Mouse (Mus musculus) hindlimb bud, embryonic 11.5 days (tissue): ENCODE results near the gene Ntn4.

ENCODE experiments used
- DNase-seq: peaks from one replicate; pipeline ENCODE4 v3.0.0-alpha.2; 2012; ENCODE audit warnings: low read depth, low spot score; ENCODE audit errors: extremely low spot score

Ntn4 gene

DNA sequence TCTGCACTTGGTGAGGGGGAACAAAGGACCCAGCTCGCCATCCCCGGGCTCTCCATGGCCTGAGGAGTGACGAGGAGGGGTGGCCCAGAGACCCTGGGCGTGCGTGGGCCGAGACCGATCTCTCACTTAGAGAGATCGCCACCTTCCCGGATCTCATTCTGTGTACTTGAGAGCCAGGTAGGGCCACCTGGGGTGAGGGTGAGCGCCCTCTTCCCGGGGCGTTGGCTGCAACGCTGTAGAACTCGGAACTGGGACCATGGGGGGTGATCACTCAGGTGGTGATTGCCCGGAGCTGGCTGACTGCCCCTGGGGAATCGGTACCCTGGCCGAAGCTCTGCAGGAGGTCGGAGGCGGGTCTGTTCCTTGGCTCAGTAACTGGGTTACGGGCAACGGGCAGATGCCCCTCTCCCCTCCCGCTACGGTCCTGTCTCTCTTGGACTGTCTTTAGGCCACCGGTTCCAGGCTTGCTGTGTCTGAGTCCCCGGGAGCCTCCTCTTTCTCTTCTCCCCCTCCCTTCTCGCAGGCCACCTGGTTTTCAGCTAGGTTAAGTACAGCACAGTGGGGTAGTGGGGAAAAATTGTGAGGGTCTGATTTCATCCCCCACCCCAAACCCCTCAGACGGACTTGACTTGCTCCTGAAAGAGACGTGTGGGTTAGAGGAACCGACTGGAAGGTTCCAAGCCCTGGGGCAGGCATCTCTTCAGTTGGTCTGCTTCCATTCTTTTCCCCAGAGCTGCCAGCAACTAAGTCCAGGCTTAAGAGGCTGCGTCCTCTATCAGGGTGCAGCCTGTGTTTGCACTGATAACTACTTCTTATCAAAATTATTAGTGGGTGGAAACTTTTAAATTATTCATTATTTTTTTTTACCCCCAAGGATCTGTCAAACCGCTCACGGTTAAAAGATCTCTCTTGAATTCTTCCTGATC is 1.6 kb downstream of the Ntn4 start:
- no peak for DNase-seq

DNA sequence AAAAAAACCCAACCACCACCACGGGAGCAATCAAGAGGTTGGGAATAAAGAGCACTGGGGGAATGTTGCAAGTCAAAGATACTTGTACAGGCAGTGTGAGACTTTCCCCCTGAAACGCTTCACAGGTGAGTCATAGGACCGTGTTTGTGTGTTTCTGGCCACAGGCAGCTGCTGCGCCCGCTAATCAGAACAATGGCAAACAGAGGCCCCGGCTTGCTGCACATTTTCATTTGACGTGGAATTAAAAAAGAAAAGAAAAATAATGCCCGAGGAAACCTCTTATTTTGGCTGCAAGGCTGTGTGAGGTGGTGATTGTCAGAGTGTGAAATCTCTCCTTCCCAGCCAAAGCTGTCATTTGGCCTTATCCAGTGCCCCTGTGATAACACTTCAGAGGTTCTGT is 2.4 kb downstream of the Ntn4 start:
- DNase-seq: no peak

DNA sequence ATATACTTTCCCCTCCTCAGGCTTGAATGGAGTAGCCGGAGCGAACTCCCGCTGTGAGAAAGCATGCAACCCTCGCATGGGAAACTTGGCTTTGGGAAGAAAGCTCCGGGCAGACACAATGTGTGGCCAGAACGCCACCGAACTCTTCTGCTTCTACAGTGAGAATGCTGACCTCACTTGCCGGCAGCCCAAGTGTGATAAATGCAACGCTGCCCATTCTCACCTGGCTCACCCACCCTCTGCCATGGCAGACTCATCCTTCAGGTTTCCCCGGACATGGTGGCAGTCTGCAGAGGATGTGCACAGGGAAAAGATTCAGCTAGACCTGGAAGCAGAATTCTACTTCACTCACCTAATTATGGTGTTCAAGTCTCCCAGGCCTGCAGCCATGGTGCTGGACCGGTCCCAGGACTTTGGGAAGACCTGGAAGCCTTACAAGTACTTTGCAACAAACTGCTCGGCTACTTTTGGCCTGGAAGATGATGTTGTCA is 4.0 kb downstream of the Ntn4 start:
- DNase-seq: no peak

DNA sequence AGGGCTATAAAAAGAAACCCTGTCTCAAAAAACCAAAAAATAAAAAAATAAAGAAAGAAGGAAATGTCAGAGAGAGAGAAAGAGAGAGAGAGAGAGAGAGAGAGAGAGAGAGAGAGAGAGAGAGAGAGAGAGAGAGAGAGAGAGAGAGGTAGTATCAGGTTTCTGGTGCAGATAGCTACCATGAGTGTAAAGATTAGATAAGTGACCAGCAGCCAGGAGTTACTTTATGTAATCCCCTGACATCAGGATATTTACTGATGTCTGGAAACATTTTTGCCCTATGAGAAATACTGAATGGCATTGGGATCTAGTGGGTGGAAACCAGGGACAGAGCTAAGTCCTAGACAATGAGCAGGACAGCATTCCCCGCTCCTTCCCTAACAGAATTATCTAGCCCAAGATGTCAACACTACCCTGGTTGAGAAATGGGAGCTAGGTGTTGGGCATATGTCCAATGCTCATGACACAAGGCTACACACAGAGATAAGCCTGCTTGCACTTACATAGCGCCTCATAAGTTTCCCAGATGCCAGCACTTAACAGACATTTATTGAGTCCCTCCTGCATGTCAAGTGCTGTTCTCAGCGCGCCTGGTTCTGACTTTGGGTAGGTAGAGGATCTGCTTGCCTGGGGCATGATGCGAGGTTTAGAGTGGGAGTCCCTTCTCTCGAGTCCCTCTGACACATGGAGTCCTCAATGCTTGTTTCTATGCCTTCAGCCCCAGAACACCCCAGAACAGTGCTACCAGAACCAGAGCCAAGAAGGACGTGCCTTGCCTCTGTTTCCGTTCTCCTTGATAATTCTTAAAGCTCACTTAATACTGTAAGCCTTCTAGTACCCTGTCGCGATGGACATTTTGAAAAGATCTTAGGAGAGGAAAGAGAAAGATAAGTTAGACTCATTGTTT is 7.4 kb downstream of the Ntn4 start:
- DNase-seq: no peak

DNA sequence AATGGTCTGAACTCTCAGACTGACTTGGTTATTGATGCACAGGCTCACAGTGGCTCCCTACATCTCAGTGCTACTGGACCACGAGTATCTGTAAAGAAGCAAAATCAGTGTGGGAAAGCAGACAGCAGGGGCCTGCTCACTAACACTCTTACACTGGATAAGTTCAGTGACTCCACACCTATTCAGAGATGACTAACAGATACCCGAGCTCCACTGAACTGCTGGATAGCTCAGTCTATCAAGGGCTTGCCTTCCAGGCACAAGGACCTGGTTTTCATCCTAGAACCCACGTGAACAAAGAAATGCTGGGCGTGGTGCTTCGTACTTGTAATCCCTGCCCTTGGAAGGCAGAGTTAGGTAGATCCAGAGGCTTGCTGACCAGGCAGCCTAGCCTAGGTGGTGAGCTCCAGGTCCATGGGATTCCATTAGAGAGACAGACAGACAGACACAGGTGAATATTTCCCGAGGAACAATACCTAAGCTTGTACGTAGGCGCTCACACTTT is 8.2 kb downstream of the Ntn4 start:
- no peak for DNase-seq

DNA sequence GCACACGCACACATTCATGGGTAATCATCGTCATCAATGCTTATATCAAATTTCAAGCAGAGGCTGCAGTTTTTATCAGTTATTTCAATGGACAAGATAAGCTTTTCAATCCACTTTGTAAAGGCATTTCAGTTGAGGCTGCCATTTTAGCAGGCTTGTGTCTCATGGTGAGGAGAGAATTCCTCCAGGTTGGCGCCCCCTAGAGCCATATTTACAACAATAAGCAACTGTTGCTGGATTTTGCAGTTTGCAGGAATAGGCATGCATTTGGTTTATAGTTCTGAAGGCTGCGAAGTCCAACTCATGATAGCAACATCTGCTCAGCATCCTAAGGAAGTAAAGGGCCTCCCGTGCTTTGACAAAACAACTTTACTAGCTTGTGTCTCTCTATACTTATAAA is 8.6 kb downstream of the Ntn4 start:
- DNase-seq: no peak

DNA sequence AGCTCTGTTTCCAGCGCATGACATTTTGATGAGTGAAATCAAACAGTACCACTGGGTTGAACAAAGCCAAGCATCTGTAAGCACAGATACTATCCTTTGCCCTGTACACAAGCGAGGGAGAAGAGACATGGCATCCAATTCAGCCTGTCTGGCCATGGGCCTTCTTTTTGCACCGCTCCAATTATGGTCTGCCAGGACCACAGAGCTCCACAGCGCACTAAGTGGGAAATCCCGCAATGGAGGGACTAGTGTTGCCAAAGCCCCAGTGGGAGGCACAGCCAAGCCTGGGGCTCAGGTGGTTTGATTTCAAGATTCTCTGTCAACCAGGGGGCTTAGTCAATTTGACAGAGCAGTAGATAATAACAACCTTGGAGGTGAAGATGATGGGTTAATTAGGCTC is 9.1 kb downstream of the Ntn4 start:
- no peak for DNase-seq

DNA sequence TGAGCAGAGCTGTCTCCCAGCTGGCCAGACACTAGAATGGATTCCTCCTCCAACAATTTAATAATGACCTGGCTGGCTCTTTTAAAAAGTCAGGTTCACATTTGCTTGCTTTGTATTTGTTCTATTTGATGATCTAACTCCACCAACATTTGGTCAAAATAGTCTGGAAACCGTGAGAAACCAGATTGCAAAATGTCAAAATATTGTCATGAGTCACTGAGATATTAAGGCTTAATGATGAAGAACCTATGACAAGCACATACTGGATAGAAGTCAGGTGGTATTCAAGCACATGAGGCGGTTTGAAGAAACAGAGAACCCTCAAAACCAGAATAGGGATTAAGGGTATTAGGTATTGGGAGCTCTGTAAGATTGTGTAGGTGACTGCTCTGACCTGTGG is 12.8 kb downstream of the Ntn4 start:
- DNase-seq: no peak

DNA sequence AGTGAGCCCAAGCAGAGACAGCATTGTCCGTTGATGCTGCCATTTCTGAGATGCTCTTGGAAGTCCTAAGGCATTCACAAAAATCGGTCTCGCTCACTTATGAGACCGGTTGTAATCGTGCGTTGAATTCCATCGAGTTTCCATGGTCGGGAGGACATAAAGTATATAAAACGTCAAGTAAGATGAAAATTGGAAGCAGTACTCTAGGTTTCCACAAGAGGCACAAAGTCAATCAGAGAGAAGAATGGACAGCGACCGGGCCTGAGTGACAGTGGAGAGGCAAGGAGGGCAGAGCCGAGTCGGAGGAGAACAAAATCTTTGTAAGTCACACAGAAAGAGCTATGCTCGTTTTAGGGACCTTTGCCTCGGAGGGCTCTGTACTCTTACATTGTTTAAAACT is 14.9 kb downstream of the Ntn4 start:
- DNase-seq: no peak

DNA sequence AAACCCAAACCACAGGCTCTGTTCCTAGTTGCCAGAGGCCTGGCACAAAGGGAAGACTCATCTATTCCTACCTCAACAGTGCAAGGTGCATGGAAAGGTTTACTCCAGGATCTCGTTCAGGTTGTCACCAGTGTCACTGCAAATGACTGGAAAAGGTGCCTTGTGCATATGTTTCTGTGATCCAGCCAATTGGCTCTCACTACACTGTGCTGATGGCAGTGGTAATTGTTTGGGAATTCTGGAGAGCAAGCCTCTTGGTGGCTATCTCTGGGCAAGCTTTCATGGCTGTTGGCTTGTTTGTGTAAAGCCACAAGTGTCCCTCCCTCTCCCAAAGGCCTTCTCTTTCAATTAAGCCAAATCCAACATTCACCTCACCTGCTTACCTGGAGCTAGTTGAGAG is 19.3 kb downstream of the Ntn4 start:
- DNase-seq: no peak

DNA sequence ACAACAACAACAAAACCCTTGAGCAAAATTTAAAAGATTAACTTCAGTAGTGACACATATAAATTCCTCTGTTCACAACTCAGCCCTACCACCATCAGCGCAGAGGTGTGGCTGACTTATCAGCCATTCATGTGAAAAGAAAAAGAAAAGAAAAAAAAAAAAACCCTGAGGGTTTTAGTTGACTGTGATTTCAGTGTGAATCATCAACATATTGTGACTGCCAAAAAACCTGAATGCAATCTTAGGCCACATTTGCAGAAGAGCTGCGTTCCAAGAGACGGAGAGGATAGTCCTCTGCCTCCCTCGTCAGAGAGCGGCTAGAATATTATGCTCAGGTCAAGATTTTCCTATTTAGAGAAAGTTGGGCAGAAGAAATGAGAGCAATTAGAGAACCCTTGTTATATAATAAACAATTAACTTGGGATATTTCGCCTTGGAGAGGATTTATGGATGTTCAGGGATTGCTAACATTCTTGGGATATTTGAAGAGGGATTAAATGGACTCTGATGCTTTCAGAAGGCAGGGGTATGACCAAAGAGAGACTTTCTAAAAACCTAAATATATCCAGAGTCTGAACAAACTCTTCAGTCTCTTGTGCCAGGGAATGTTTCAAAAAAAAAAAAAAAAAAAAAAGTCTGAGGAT is 21.0 kb downstream of the Ntn4 start:
- DNase-seq: no peak

DNA sequence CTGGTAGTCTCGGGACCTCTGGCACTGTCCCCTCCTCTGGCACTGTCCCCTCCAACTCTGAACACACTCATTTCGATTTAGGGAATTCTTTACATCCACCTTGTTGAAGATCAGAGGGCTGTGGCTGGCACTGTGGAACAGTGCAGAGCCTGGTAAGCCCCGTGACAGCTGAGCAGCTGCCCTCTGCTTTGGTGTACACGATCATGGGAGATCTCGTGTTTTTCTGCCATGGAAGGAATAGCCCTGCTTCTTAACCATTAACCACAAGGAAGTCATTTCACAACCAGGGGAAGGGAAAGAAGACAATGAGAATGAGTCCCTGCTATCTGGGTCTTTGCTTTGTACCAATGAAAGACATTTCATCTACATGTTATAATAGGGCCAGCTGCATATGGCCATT is 21.5 kb downstream of the Ntn4 start:
- DNase-seq: no peak

DNA sequence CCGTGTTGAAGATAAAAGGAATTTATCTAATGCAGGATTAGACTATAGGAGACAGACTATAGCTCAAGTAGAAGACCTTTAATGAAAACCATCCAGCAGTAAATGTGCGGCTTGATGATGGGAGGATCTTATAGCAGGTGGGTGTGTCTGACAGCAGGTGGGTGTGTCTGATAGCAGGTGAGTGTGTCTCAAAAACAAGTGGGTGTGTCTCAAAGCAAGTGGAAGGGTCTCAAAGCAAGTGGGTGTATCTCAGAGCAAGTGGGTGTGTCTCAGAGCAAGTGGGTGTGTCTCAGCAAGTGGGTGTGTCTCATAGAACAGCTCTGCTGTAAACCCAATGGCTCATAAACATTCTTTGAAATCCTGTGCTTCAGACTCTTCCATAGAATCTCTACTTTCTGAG is 25.7 kb downstream of the Ntn4 start:
- no peak for DNase-seq

DNA sequence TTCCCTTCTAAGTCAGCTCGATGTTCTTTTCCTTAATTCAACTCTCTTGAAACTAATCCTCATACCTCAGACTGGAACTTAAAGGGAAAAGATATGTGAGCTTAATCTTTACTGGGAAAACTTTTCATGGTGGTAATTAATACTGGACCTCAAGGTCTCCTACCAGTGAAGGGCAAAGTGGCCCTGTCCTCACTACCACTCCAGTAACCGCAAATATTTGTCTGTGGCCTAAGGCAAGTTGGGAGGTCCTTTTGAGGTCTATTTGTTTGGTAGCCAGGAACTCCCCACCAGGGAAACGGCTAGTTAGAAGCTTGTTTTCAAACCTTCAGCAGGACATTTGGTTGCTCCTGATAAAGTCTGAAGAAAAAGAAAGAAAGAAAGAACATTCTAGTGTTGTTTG is 26.5 kb downstream of the Ntn4 start:
- no peak for DNase-seq

DNA sequence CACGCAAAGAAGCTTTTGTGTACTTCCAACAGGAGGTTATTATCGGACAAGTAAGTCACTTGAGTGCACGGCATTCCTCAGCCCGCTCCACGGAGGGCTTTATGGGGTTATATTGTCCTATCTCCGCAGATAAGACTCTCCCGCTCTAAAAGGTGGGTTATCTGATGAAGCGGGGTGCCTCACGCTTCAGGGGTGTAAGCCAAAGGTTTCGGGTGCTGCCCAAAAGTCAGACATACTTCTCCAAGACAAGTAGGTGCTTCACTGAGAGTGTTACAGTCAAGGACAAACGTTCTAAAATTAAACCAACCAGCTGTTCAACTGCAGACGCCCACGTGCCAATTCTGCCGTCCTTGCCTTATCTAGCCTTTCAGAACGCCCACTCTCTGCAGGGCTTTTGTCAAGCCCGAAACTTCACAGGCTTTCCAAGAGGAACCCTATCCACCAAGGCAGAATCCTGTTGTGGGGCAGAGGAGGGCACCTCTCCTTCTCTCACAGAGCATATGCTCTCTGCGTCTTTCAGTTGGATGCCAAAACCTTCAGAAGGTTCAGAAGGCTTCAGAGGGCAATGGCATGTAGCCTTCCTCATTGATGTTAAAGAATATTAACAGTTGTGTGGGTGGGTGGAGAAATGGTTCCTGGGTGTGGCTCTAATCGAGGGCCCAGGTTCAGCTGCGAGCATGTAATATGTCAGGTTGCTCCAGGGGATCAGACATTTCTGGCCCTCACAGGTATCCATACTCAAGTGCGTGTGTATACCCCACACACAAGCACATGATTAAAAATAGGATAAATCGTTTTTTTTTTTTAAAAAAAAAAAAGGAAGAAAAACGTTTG is 32.4 kb downstream of the Ntn4 start:
- no peak for DNase-seq

DNA sequence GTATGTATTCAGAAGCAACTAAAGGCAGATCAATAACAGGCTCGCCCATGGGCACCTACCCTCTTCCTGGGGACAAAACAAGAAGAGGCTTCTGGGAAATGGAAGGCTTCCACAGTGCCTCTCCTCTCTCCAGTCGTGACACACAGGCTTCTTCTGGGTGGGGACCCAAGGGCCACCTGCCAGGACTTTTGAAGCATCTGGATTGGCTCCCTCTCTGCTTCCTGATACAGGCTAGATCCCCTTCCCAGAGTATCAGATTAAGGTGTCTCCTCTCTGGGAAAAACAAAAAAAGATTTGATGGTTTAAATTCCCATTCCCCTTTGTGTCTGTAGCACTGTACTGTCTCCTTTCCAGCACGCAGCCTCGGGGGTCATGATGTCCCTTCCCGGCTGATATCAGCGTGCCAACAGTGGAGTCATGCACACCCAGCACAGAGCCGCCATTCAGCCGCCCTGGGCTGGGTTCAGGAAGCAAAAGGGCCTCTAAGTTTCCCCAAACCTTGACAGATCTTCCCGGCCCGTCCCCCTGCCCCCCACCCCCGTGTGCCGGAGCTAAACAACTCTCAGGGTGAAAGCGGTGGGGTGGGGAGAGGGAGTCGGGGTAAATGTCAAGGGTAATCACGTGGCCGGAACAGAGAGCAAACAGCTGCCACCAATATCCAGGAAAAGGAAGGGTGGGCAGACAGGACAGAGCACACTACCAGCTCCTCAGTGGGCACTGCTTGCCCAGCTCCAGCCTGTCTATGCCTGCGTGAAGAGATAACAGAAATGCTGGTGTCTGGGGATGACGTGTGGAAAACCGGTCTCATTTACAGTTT is 38.9 kb downstream of the Ntn4 start:
- no peak for DNase-seq

DNA sequence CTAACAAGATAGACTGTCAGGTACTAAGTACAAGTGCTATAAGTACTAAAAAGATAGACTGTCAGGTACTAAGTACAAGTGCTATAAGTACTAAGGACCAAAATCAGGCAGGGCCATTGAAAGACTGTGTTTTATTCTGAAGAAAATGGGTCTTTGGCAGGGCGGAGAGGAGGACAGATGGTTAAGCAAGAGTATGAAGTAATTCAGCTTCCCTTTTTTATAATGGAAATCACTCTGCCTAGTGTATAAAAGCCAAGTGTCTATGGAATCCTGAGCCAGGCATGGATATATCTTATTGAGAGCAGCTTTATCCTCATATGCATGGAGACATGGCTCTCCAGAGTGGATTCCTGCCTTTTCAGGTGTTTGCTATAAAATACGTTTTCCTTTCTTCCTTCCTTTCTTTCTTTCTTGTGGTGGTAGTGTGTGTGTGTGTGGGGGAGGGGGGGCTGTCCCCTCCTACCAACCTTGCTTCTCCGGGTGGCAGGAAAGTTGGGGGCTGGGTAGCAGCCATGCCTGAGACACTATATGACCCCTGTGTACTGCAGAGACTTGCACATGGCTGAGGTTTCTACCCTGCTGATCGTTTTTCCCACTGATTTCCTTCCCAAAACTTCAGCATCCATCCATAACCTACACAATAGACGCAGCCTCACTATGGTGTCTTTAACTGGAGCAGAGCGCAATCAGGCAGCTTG is 40.3 kb downstream of the Ntn4 start:
- DNase-seq: no peak

DNA sequence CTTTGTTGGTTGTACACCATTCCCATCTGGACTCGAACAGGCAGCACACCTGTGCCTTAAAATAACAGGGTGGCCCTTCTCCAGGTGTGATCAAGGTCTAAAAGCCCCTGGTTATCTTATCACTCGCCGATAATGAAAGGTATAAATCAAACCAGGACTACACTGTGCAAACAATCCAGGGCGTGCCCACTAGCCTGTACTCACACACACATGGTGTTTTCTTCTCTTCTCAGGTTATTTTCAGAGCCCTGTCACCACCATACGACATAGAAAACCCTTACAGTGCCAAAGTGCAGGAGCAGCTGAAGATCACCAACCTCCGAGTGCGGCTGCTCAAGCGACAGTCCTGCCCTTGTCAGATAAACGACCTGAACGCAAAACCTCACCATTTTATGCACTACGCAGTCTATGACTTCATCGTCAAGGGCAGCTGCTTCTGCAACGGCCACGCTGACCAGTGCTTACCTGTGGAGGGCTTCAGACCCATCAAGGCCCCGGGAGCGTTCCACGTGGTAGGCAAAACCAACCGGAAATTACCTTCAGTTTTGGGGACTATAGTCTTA is 41.8 kb downstream of the Ntn4 start:
- DNase-seq: no peak

DNA sequence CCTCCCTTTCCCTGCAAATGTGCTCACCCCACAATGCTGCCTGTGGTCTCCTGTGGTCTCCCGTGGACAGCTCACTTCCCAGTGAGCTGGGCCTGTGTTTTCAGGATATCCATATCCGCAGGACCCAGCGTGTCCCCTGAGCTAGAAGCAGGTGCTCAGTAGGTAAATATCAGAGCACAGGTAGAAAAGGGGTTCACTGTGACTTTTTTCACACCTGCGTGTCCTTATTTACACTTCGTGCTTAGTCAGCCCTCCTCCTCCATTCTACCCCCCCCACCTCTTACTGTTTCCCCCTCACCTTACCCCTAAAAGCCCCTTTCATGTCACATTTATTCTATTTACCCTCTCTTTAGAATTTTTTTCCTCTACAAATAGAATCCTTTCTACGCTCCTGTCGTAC is 42.7 kb downstream of the Ntn4 start:
- no peak for DNase-seq
